Mouse (Mus musculus): Measurements from ENCODE around the gene Rftn1.

GRCm38 (mm10) chr17:50099378-50099777, 91.1 kb downstream of the Rftn1 start:
- TF ChIP-seq CTCF (IDR thresholded peaks at IDR 0.05; ENCODE audit: borderline replicate concordance, insufficient read depth, low read depth, low read length) = no peak
- TF ChIP-seq POLR2A (IDR thresholded peaks at IDR 0.05; ENCODE audit: borderline replicate concordance, insufficient read depth, low read length) = no peak
